Comparison of ENCODE assay signal across 9 mouse cellular contexts in the genomic region with DNA sequence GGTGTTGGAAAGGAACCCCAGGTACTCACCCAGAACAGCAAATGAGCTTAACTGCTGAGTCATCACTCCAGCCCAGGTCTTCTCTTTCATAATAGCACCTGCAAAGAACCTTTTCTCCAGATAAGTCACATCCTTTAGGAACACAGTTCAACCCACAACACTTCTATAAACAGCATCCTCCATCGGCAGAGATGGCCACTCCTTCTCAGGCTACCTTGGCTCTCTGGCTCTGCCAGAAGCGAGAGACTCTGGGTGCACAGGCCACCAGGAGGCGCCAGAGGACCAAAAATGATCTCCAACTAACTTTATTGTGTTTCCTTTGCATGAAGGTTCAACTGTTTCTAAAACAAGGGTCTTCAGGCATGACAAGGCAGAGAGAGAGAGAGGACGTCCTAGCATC. TPM values are rescaled to one million over a fixed set of nuclear protein-coding genes. Genes with fewer than 3 reads are reported as not detected.
DNase-seq lines count a peak whose midpoint lies in the region; ATAC-seq and TF ChIP-seq lines count a peak whose summit lies in the region.
"Had no signal": no experiment of that assay in that cellular context is flagged by ENCODE, and none has a peak within 500 bp of the region (broad histone marks: within the 10 kb centered on the region; RNA-seq: fewer than 3 reads in every experiment).

No protein-coding gene starts in this region.

- no peak overlapping the region for H3K4me3 ChIP-seq in forebrain, embryonic 10.5 days
- H3K4me3 ChIP-seq in forebrain, embryonic 16.5 days (replicated peaks; ENCODE audit: low read length): no peak overlapping the region
- no peak overlapping the region for H3K4me3 ChIP-seq in forebrain, embryonic 13.5 days
- H3K4me3 ChIP-seq in hindbrain, embryonic 13.5 days: no peak overlapping the region
- no peak overlapping the region for H3K4me3 ChIP-seq in midbrain, embryonic 13.5 days (replicated peaks)
- no peak overlapping the region for H3K4me3 ChIP-seq in spleen, adult 2 months (ENCODE audit: extremely low read depth, insufficient read depth, insufficient read length)
- H3K4me3 ChIP-seq: midbrain, embryonic 12.5 days had no signal

- no peaks in the 10 kb centered on the region for H3K36me3 ChIP-seq in forebrain, embryonic 10.5 days (replicated peaks)
- H3K36me3 ChIP-seq in forebrain, embryonic 16.5 days (ENCODE audit: control insufficient read depth, insufficient read depth): no peaks in the 10 kb centered on the region
- H3K36me3 ChIP-seq in forebrain, embryonic 13.5 days (ENCODE audit: poor library complexity, severe bottlenecking): no peaks in the 10 kb centered on the region
- no peaks in the 10 kb centered on the region for H3K36me3 ChIP-seq in hindbrain, embryonic 13.5 days
- no peaks in the 10 kb centered on the region for H3K36me3 ChIP-seq in midbrain, embryonic 13.5 days
- no peaks in the 10 kb centered on the region for H3K36me3 ChIP-seq in spleen, adult 2 months (ENCODE audit: control insufficient read depth, insufficient read depth, low read length)
- H3K36me3 ChIP-seq: midbrain, embryonic 12.5 days had no signal

- no peak overlapping the region for H3K9ac ChIP-seq in forebrain, embryonic 16.5 days (replicated peaks; ENCODE audit: low read depth, low read length)
- H3K9ac ChIP-seq in forebrain, embryonic 13.5 days: no peak overlapping the region
- H3K9ac ChIP-seq in hindbrain, embryonic 13.5 days: no peak overlapping the region
- no peak overlapping the region for H3K9ac ChIP-seq in midbrain, embryonic 13.5 days (replicated peaks)
- H3K9ac ChIP-seq: midbrain, embryonic 12.5 days had no signal

- peaks cover 58% of the 10 kb centered on the region for H3K4me1 ChIP-seq in forebrain, embryonic 10.5 days
- peaks cover 2% of the 10 kb centered on the region; the same call in 1 of the 2 replicates for H3K4me1 ChIP-seq in forebrain, embryonic 16.5 days (replicated peaks; ENCODE audit: control insufficient read depth, insufficient read depth, low read length)
- H3K4me1 ChIP-seq in forebrain, embryonic 13.5 days: peaks cover 19% of the 10 kb centered on the region
- H3K4me1 ChIP-seq in hindbrain, embryonic 13.5 days (replicated peaks): peaks cover 24% of the 10 kb centered on the region
- H3K4me1 ChIP-seq in midbrain, embryonic 13.5 days (replicated peaks): peaks cover 7% of the 10 kb centered on the region; the same call in 1 of the 2 replicates
- no peaks in the 10 kb centered on the region for H3K4me1 ChIP-seq in spleen, adult 2 months (ENCODE audit: control insufficient read depth, insufficient read depth, insufficient read length)

- H3K27me3 ChIP-seq in forebrain, embryonic 10.5 days (ENCODE audit: poor library complexity, severe bottlenecking): peaks cover 23% of the 10 kb centered on the region; the same call in 1 of the 2 replicates
- H3K27me3 ChIP-seq in forebrain, embryonic 16.5 days (replicated peaks; ENCODE audit: control insufficient read depth, insufficient read depth, low read length): no peaks in the 10 kb centered on the region
- H3K27me3 ChIP-seq in forebrain, embryonic 13.5 days: no peaks in the 10 kb centered on the region
- H3K27me3 ChIP-seq in hindbrain, embryonic 13.5 days: 0 out of 2 replicates have a peak, but pooled peaks cover 4% of the 10 kb centered on the region
- H3K27me3 ChIP-seq in midbrain, embryonic 13.5 days: 0 out of 2 replicates have a peak, but pooled peaks cover 3% of the 10 kb centered on the region
- H3K27me3 ChIP-seq in spleen, adult 2 months (ENCODE audit: control insufficient read depth, insufficient read depth, low read length): no peaks in the 10 kb centered on the region

- no peaks in the 10 kb centered on the region for H3K9me3 ChIP-seq in forebrain, embryonic 10.5 days
- H3K9me3 ChIP-seq in forebrain, embryonic 16.5 days (ENCODE audit: control insufficient read depth, low read length): no peaks in the 10 kb centered on the region
- H3K9me3 ChIP-seq in forebrain, embryonic 13.5 days (replicated peaks): no peaks in the 10 kb centered on the region
- no peaks in the 10 kb centered on the region for H3K9me3 ChIP-seq in hindbrain, embryonic 13.5 days
- no peaks in the 10 kb centered on the region for H3K9me3 ChIP-seq in midbrain, embryonic 13.5 days
- H3K9me3 ChIP-seq: midbrain, embryonic 12.5 days had no signal

- TF ChIP-seq CTCF in spleen, adult 2 months (IDR thresholded peaks at IDR 0.05; ENCODE audit: extremely low read depth, insufficient read depth, insufficient read length, insufficient replicate concordance): peak; percentile 83; the same call in 1 of the 2 replicates

- 4% methylated on average over 4 of the region's 4 CpGs for WGBS in forebrain, embryonic 10.5 days
- WGBS in forebrain, embryonic 16.5 days: 2% methylated on average over 4 of the region's 4 CpGs
- whole genome bisulfite sequencing in forebrain, embryonic 13.5 days: under 1% methylated on average over 4 of the region's 4 CpGs
- WGBS in hindbrain, embryonic 13.5 days: 5% methylated on average over 4 of the region's 4 CpGs
- 0% methylated on average over 4 of the region's 4 CpGs for WGBS in midbrain, embryonic 13.5 days
- WGBS in spleen, adult 2 months: 0% methylated on average over 4 of the region's 4 CpGs

- TF ChIP-seq POLR2A in spleen, adult 2 months (IDR thresholded peaks at IDR 0.05; ENCODE audit: low read depth, low read length): no peak

- H3K4me2 ChIP-seq in forebrain, embryonic 16.5 days (ENCODE audit: low read length): no peak overlapping the region
- H3K4me2 ChIP-seq in forebrain, embryonic 13.5 days: no peak overlapping the region
- H3K4me2 ChIP-seq in hindbrain, embryonic 13.5 days: no peak overlapping the region
- no peak overlapping the region for H3K4me2 ChIP-seq in midbrain, embryonic 13.5 days (replicated peaks)
- H3K4me2 ChIP-seq: midbrain, embryonic 12.5 days had no signal

- H3K27ac ChIP-seq in forebrain, embryonic 10.5 days: peak overlapping the region; percentile 90
- no peak overlapping the region for H3K27ac ChIP-seq in forebrain, embryonic 16.5 days (ENCODE audit: low read length)
- no peak overlapping the region for H3K27ac ChIP-seq in forebrain, embryonic 13.5 days
- no peak overlapping the region for H3K27ac ChIP-seq in hindbrain, embryonic 13.5 days
- H3K27ac ChIP-seq in midbrain, embryonic 13.5 days: no peak overlapping the region
- no peak overlapping the region for H3K27ac ChIP-seq in spleen, adult 2 months (ENCODE audit: insufficient read depth, low read length)

- DNase-seq in forebrain, embryonic 10.5 days (ENCODE audit: extremely low spot score, low spot score): peak; percentile 95
- peak; percentile 77 for DNase-seq in c-Kit-positive CD71-positive TER-119-negative erythroid progenitor cells, embryonic 14.5 days (ENCODE audit: low read depth)
- peak; percentile 89 to 95 for DNase-seq in left cerebral cortex, adult 18-20 months (ENCODE audit: low spot score in 2 of 2)
- DNase-seq in spleen, adult 2 months (ENCODE audit: low read depth in 1 of 2, low spot score in 2 of 2): peak; percentile 21 to 62

- ATAC-seq in forebrain, embryonic 16.5 days: no peak
- peak; percentile 53 for ATAC-seq in forebrain, embryonic 13.5 days
- peak; percentile 54; the same call in 1 of the 2 replicates for ATAC-seq in hindbrain, embryonic 13.5 days (ENCODE audit: low FRiP score)
- 0 out of 2 replicates have a peak, but pooled peaks have one; percentile 24 for ATAC-seq in midbrain, embryonic 13.5 days

RNA-seq across cellular contexts. Expression of a gene that starts 15.8 kb away (rescaled TPM):
- polyA plus RNA-seq in forebrain, embryonic 10.5 days (2016; fragmentation: Nextera tagmentation; extraction: Ambion mirVana): 74.9 and 77.6 TPM in 2 replicates
- 82.6 and 83.8 TPM in 2 replicates for polyA plus RNA-seq in forebrain, embryonic 16.5 days (2015; fragmentation: Nextera tagmentation; extraction: Ambion mirVana)
- polyA plus RNA-seq in forebrain, embryonic 13.5 days (2015; fragmentation: Nextera tagmentation; extraction: Ambion mirVana): 70.9 and 72.2 TPM in 2 replicates
- polyA plus RNA-seq in hindbrain, embryonic 13.5 days (2015; fragmentation: Nextera tagmentation; extraction: Ambion mirVana): 73.9 and 74.8 TPM in 2 replicates
- total RNA-seq in left cerebral cortex, adult 18-20 months (2021): 10 to 100 TPM; 45.1 to 50.6 TPM
- 64.0 and 65.7 TPM in 2 replicates for polyA plus RNA-seq in midbrain, embryonic 13.5 days (2015; fragmentation: Nextera tagmentation; extraction: Ambion mirVana)
- 4.2 and 4.8 TPM in 2 replicates for polyA plus RNA-seq in spleen, adult 2 months (2012; rRNA removed)

Comparison
In these comparisons a context has a peak if more than half of its experiments do, and no peak if none do; other contexts are left out.
1. DNase-seq: peak in every context shown above with its lines; median percentile 95 in forebrain, embryonic 10.5 days; 92 in left cerebral cortex, adult 18-20 months; 77 in c-Kit-positive CD71-positive TER-119-negative erythroid progenitor cells, embryonic 14.5 days; 42 in spleen, adult 2 months.
2. RNA of a gene that starts 15.8 kb away (polyA plus RNA-seq): 82.6 to 83.8 TPM in forebrain, embryonic 16.5 days, 74.9 to 77.6 TPM in forebrain, embryonic 10.5 days, 73.9 to 74.8 TPM in hindbrain, embryonic 13.5 days, 70.9 to 72.2 TPM in forebrain, embryonic 13.5 days and 64.0 to 65.7 TPM in midbrain, embryonic 13.5 days; 4.2 to 4.8 TPM in spleen, adult 2 months; every median in the first group is over 10 times any median in the second.